Mouse (Mus musculus): ENCODE data around the gene Npvf. TPM values are rescaled to one million over a fixed set of nuclear protein-coding genes. Genes with fewer than 3 reads are reported as not detected.

Gene Npvf
- total and polyA plus RNA-seq, 3 experiments = not detected

- no peak for DNase-seq (ENCODE audit: extremely low read depth)
- no peaks in the 10 kb centered on the region for H3K9me3 ChIP-seq (replicated peaks; ENCODE audit: low read length)
- in situ Hi-C loops (cut with MboI; ENCODE audit: low pct_ligation_motif_present, low pct_unique_long_range_greater_than_20kb, low sequenced_read_pairs) = no loop called here
- no peak overlapping the region for H3K4me2 ChIP-seq (ENCODE audit: insufficient read depth, low read depth, poor library complexity, severe bottlenecking)
- H3K4me1 ChIP-seq (ENCODE audit: control insufficient read depth in 1 of 2, insufficient read depth in 2 of 2) = no peaks in the 10 kb centered on the region
- TF ChIP-seq PAX5 (IDR thresholded peaks at IDR 0.05; ENCODE audit: low read length) = no peak
- TF ChIP-seq TBP (conservative IDR thresholded peaks at IDR 0.05; ENCODE audit: low read depth, low read length) = no peak
- no peak overlapping the region for H3K27ac ChIP-seq (ENCODE audit: insufficient read depth, low read depth)
- H3K9ac ChIP-seq (ENCODE audit: insufficient read depth, low read depth) = no peak overlapping the region
- H3K36me3 ChIP-seq (replicated peaks in 1 of 2; ENCODE audit: control insufficient read depth in 1 of 2, insufficient read depth in 1 of 2, low read length in 1 of 2) = no peaks in the 10 kb centered on the region
- no peak overlapping the region for H3K4me3 ChIP-seq (replicated peaks in 1 of 3; ENCODE audit: low read depth in 2 of 3, low read length in 2 of 3, poor library complexity in 1 of 3)
- dilution Hi-C loops (cut with MboI; ENCODE audit: extremely low pct_ligation_motif_present, extremely low pct_unique_long_range_greater_than_20kb, low sequenced_read_pairs) = no loop called here
- H3K79me2 ChIP-seq (replicated peaks; ENCODE audit: control insufficient read depth, extremely low read depth, insufficient read depth, poor library complexity, severe bottlenecking) = no peaks in the 10 kb centered on the region
- H3K27me3 ChIP-seq (replicated peaks) = no peaks in the 10 kb centered on the region
Observed at GRCm38 (mm10) chr6:50656426-50656825, 2.2 kb upstream of the Npvf start.

GRCm38 (mm10) chr6:50655925-50656324 lies 1.7 kb upstream of the Npvf start:
- Histone ChIP-seq H3K36me3 (replicated peaks in 1 of 2; ENCODE audit: control insufficient read depth in 1 of 2, insufficient read depth in 1 of 2, low read length in 1 of 2) (no peaks in the 10 kb centered on the region), H3K4me1 (ENCODE audit: control insufficient read depth in 1 of 2, insufficient read depth in 2 of 2) (no peaks in the 10 kb centered on the region), H3K27ac (ENCODE audit: insufficient read depth, low read depth) (no peak overlapping the region), H3K4me3 (replicated peaks in 1 of 3; ENCODE audit: low read depth in 2 of 3, low read length in 2 of 3, poor library complexity in 1 of 3) (no peak overlapping the region), H3K27me3 (replicated peaks) (no peaks in the 10 kb centered on the region), H3K4me2 (ENCODE audit: insufficient read depth, low read depth, poor library complexity, severe bottlenecking) (no peak overlapping the region), H3K9me3 (replicated peaks; ENCODE audit: low read length) (no peaks in the 10 kb centered on the region), H3K79me2 (replicated peaks; ENCODE audit: control insufficient read depth, extremely low read depth, insufficient read depth, poor library complexity, severe bottlenecking) (no peaks in the 10 kb centered on the region), H3K9ac (ENCODE audit: insufficient read depth, low read depth) (no peak overlapping the region)
- dilution Hi-C loops (cut with MboI; ENCODE audit: extremely low pct_ligation_motif_present, extremely low pct_unique_long_range_greater_than_20kb, low sequenced_read_pairs) (no loop called here), in situ Hi-C loops (cut with MboI; ENCODE audit: low pct_ligation_motif_present, low pct_unique_long_range_greater_than_20kb, low sequenced_read_pairs) (no loop called here)
- DNase-seq (ENCODE audit: extremely low read depth) = no peak
- no peak for TF ChIP-seq USF2 (conservative IDR thresholded peaks at IDR 0.05; ENCODE audit: low read depth, low read length)
- TF ChIP-seq PAX5 (IDR thresholded peaks at IDR 0.05; ENCODE audit: low read length) = no peak
- no peak for TF ChIP-seq KAT2A (IDR thresholded peaks at IDR 0.05; ENCODE audit: insufficient replicate concordance, low read length)
- no peak for TF ChIP-seq NELFE (IDR thresholded peaks at IDR 0.05; ENCODE audit: low read depth, low read length)
- TF ChIP-seq USF1 (IDR thresholded peaks at IDR 0.05; ENCODE audit: low read depth, low read length) = no peak
- TF ChIP-seq POLR2AphosphoS2 (IDR thresholded peaks at IDR 0.05; ENCODE audit: low read depth, low read length) = no peak
- TF ChIP-seq ETS1 (conservative IDR thresholded peaks at IDR 0.05; ENCODE audit: low read depth, low read length) = no peak
- no peak for TF ChIP-seq BHLHE40 (IDR thresholded peaks at IDR 0.05; ENCODE audit: low read depth, low read length)
- no peak for TF ChIP-seq MXI1 (IDR thresholded peaks at IDR 0.05; ENCODE audit: low read depth, low read length)

DNA sequence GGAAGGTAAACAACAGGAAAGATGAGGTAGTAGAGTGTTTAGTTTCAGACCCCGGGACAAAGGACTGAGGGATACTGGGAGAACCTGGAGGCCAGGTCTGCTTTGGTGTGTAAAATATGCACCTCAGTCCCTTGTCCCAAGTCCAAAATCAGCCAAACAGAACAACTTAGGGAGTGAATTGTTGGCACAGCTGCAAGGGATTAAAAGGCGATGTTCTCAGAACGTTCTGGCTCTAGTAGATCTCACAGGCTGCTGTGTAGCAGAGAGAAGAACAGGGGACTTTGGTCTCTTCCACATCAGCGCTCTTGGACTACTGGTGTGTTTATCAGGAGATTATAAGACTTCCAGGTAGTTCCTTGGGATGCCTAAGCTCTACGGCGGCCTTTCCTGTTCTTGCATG lies 6.6 kb downstream of the Npvf start:
- no peak for DNase-seq (ENCODE audit: extremely low read depth)
- in situ Hi-C loops (cut with MboI; ENCODE audit: low pct_ligation_motif_present, low pct_unique_long_range_greater_than_20kb, low sequenced_read_pairs) = no loop called here
- no peaks in the 10 kb centered on the region for H3K9me3 ChIP-seq (replicated peaks; ENCODE audit: low read length)
- no peak overlapping the region for H3K4me3 ChIP-seq (replicated peaks in 1 of 3; ENCODE audit: low read depth in 2 of 3, low read length in 2 of 3, poor library complexity in 1 of 3)
- H3K9ac ChIP-seq (ENCODE audit: insufficient read depth, low read depth) = no peak overlapping the region
- H3K4me2 ChIP-seq (ENCODE audit: insufficient read depth, low read depth, poor library complexity, severe bottlenecking) = no peak overlapping the region
- H3K27ac ChIP-seq (ENCODE audit: insufficient read depth, low read depth) = no peak overlapping the region
- H3K36me3 ChIP-seq (replicated peaks in 1 of 2; ENCODE audit: control insufficient read depth in 1 of 2, insufficient read depth in 1 of 2, low read length in 1 of 2) = no peaks in the 10 kb centered on the region
- H3K79me2 ChIP-seq (replicated peaks; ENCODE audit: control insufficient read depth, extremely low read depth, insufficient read depth, poor library complexity, severe bottlenecking) = no peaks in the 10 kb centered on the region
- TF ChIP-seq USF1 (IDR thresholded peaks at IDR 0.05; ENCODE audit: low read depth, low read length) (no peak), SMC3 (IDR thresholded peaks at IDR 0.05; ENCODE audit: low read depth, low read length) (no peak)
- no peaks in the 10 kb centered on the region for H3K27me3 ChIP-seq (replicated peaks)
- dilution Hi-C loops (cut with MboI; ENCODE audit: extremely low pct_ligation_motif_present, extremely low pct_unique_long_range_greater_than_20kb, low sequenced_read_pairs) = no loop called here
- peaks cover 0 to 12% of the 10 kb centered on the region in 2 experiments; a peak in 2 of 4 replicates for H3K4me1 ChIP-seq (ENCODE audit: control insufficient read depth in 1 of 2, insufficient read depth in 2 of 2)

All from CH12.LX (cell line).